Mouse (Mus musculus): ENCODE data around the gene Syngr4. TPM values are rescaled to one million over a fixed set of nuclear protein-coding genes. Genes with fewer than 3 reads are reported as not detected.

Gene Syngr4
- polyA plus RNA-seq, 1 experiment from 2014 or later = not detected

GRCm38 (mm10) chr7:45873061-45873947 is 23.2 kb downstream of the Syngr4 start:
- Histone ChIP-seq H3K4me3 (peak overlapping the region; percentile 64), H3K4me2 (peak overlapping the region; percentile 59), H3K27ac (peak overlapping the region; percentile 83), H3K9ac (peak overlapping the region; percentile 66), H3K4me1 (peaks cover 50% of the 10 kb centered on the region), H3K36me3 (replicated peaks) (peaks cover 12% of the 10 kb centered on the region; the same call in 1 of the 2 replicates), H3K27me3 (replicated peaks) (no peaks in the 10 kb centered on the region), H3K9me3 (no peaks in the 10 kb centered on the region)
- ATAC-seq (replicated peaks) = peak; percentile 22
- 3% methylated on average over 28 of the region's 28 CpGs for WGBS

DNA sequence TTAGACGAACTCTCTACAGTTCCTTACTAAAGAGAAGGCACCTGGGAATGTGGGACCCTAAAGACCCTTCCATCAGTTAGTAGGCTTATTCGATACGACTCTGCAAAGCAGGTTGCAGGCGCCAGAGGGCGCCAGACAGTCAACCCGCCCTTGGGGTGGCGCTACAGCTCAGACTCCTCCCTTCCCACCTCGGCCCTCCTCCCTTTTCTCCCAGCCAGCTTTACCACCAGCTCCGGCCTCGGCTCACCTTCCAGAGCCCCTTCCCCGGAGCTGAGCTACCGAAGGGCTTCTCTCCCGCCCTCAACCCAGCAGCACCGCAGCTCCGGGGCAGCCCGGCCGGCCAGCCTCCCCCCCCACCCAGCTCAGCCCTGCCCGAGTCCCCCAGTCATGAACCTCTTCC is 23.9 kb downstream of the Syngr4 start, which contains the start of gene Kdelr1:
Gene Kdelr1 (plus strand): TSS at position 149 of the 400 bp plus-strand sequence.
- H3K27me3 ChIP-seq (replicated peaks) = no peaks in the 10 kb centered on the region
- peak within 1 kb of the TSS; percentile 83 for H3K27ac ChIP-seq
- H3K9ac ChIP-seq = peak within 1 kb of the TSS; percentile 66
- peak within 1 kb of the TSS; percentile 59 for H3K4me2 ChIP-seq
- peak within 1 kb of the TSS; percentile 64 for H3K4me3 ChIP-seq
- WGBS = under 1% methylated on average over 18 of the region's 18 CpGs
- peaks cover 57% of the 10 kb centered on the region for H3K4me1 ChIP-seq
- H3K9me3 ChIP-seq = no peaks in the 10 kb centered on the region
- ATAC-seq (replicated peaks) = peak; percentile 61
- peaks cover 11% of the 10 kb centered on the region; the same call in 1 of the 2 replicates for H3K36me3 ChIP-seq (replicated peaks)

DNA sequence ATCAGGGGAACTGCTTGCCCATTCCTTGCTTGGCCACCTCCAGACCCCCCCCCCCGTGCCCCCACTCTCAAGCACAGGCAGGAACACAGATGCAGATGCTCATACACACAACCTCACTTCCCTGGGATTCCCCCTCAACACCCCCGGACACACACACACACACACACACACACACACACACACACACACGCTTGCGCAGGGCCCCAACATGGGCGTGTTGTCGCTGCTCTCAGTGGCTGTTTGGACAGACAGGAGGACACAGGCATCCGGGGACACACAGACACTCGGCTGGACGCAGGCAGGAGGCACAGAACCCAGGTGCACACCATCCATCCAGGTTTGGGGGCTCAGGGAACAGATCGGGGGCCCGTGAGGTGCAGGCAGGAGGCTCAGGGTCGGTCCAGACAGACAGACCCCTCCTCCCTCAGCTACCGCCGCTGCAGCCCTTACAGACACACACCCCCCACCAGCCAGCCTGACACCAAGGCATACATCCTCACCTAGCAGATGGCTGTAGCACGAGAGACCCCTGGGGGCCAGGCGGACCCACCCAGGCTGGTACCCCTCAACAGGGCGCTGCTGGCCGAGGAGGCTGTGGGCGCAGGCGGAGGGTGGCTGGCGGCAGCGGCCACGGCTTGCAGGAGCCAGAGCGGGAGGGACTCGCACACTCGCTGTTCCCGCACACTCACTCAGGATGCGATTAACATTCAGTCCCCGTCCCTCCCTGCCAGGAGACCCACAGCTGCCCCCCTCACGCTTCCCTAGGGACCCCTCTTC is 26.0 kb downstream of the Syngr4 start:
- Histone ChIP-seq H3K4me2 (peak overlapping the region; percentile 87), H3K9ac (peak overlapping the region; percentile 90), H3K9me3 (no peaks in the 10 kb centered on the region), H3K4me3 (peak overlapping the region; percentile 68), H3K27me3 (replicated peaks) (no peaks in the 10 kb centered on the region), H3K27ac (peak overlapping the region; percentile 68), H3K4me1 (peaks cover 66% of the 10 kb centered on the region), H3K36me3 (replicated peaks) (no peaks in the 10 kb centered on the region; the same call in 1 of the 2 replicates)
- WGBS = 1% methylated on average over 30 of the region's 30 CpGs
- peak; percentile 31 for ATAC-seq (replicated peaks)

DNA sequence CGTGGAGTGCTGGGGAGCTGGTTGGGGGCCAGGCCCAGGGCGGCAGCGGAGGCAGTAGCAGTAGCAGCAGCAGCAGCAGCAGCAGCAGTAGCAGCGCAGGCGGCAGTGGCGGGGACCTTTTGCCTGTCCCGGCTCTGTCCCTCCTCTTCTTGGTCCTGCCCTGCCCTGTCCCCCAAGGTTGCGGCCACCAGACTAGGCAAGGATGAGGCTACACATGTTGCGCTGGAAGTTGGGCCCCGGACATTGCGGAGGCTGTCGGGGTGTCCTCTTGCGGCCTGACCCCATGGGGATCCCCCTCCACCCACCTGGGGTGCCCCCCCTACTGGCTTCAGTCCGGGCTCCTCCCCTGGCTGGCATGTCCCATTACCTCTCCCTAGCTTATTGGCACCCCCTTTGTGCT is 26.7 kb downstream of the Syngr4 start:
- H3K27me3 ChIP-seq (replicated peaks) = no peaks in the 10 kb centered on the region
- H3K9ac ChIP-seq = peak overlapping the region; percentile 90
- H3K27ac ChIP-seq = peak overlapping the region; percentile 14
- 5% methylated on average over 14 of the region's 14 CpGs for WGBS
- peaks cover 61% of the 10 kb centered on the region for H3K4me1 ChIP-seq
- H3K36me3 ChIP-seq (replicated peaks) = no peaks in the 10 kb centered on the region; the same call in 1 of the 2 replicates
- ATAC-seq (replicated peaks) = no peak
- H3K4me2 ChIP-seq = peak overlapping the region; percentile 87
- peak overlapping the region; percentile 68 for H3K4me3 ChIP-seq
- no peaks in the 10 kb centered on the region for H3K9me3 ChIP-seq

DNA sequence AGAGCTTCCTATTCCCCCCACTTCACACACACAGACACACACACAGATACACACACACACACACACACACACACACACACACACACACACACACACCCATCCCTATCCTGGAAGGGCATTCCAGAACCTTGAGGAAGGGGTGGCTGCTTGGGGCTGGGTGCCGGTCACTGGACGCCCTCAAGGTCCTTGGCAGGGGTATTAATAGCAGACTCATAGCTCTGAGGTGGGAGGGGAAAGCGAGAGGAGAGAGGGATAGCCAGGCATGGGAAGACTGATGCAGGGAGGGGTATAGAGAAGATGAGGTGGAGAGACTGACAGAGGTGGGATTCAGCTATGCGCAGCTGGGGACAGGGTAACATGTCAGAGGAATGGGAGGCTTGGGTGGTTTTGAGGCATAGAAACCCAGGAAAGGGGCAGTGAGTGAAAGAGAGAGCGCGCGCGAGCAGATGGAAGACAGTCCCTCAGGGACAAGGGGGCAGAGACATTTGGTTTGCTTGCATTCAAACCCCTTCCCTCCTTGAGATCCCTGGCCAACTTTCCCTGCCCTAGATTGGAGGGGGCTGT is 27.3 kb downstream of the Syngr4 start:
- Histone ChIP-seq H3K27ac (peak overlapping the region; percentile 14), H3K9ac (peak overlapping the region; percentile 90), H3K9me3 (no peaks in the 10 kb centered on the region), H3K36me3 (replicated peaks) (no peaks in the 10 kb centered on the region), H3K27me3 (replicated peaks) (no peaks in the 10 kb centered on the region), H3K4me2 (peak overlapping the region; percentile 87), H3K4me3 (peak overlapping the region; percentile 68), H3K4me1 (peaks cover 55% of the 10 kb centered on the region)
- no peak for ATAC-seq (replicated peaks)
- 8% methylated on average over 8 of the region's 8 CpGs for WGBS

DNA sequence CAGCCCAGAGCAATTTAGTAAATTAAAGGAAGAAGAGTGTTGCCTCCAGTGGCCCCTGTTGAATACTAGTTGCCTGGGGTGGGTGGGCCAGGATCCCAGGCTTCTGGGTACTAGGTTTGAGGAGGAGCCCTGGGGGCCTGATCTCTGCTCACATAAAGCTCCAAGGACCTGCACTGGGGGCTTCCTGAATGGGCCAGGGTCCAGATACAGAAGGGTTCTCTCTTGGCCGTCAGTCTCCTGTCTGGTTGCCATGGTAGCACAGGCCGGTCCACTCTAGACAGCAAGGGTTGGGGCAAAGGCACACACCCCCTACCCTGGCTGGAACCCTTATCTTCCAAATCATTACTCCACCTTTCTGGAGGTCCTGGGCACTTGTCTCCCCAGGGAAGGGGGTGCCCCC is 28.6 kb downstream of the Syngr4 start:
- H3K4me3 ChIP-seq = peak overlapping the region; percentile 68
- H3K4me1 ChIP-seq = peaks cover 47% of the 10 kb centered on the region
- WGBS = 4% methylated on average over 2 of the region's 2 CpGs
- no peaks in the 10 kb centered on the region for H3K27me3 ChIP-seq (replicated peaks)
- no peak for ATAC-seq (replicated peaks)
- H3K36me3 ChIP-seq (replicated peaks) = no peaks in the 10 kb centered on the region
- H3K27ac ChIP-seq = no peak overlapping the region
- no peak overlapping the region; the same call in 1 of the 2 replicates for H3K9ac ChIP-seq
- H3K9me3 ChIP-seq = no peaks in the 10 kb centered on the region
- peak overlapping the region; percentile 87 for H3K4me2 ChIP-seq

- ATAC-seq (replicated peaks) = peak; percentile 51
- Histone ChIP-seq H3K4me3 (peak overlapping the region; percentile 68), H3K4me2 (peak overlapping the region; percentile 87), H3K36me3 (replicated peaks) (no peaks in the 10 kb centered on the region), H3K27me3 (replicated peaks) (0 out of 2 replicates have a peak, but pooled peaks cover 4% of the 10 kb centered on the region), H3K9me3 (no peaks in the 10 kb centered on the region), H3K4me1 (peaks cover 47% of the 10 kb centered on the region), H3K9ac (peak overlapping the region; percentile 88), H3K27ac (peak overlapping the region; percentile 78)
- under 1% methylated on average over 103 of the region's 117 CpGs for WGBS
Measured at GRCm38 (mm10) chr7:45865925-45866910, 30.3 kb downstream of the Syngr4 start.

GRCm38 (mm10) chr7:45864435-45864834 is 32.1 kb downstream of the Syngr4 start:
- H3K9me3 ChIP-seq = no peaks in the 10 kb centered on the region
- H3K9ac ChIP-seq = no peak overlapping the region
- WGBS = 63% methylated on average over 3 of the region's 3 CpGs
- no peak overlapping the region for H3K4me2 ChIP-seq
- H3K27me3 ChIP-seq (replicated peaks) = 0 out of 2 replicates have a peak, but pooled peaks cover 4% of the 10 kb centered on the region
- no peak for ATAC-seq (replicated peaks)
- peaks cover 38% of the 10 kb centered on the region for H3K4me1 ChIP-seq
- no peaks in the 10 kb centered on the region for H3K36me3 ChIP-seq (replicated peaks)
- H3K4me3 ChIP-seq = no peak overlapping the region
- H3K27ac ChIP-seq = no peak overlapping the region

DNA sequence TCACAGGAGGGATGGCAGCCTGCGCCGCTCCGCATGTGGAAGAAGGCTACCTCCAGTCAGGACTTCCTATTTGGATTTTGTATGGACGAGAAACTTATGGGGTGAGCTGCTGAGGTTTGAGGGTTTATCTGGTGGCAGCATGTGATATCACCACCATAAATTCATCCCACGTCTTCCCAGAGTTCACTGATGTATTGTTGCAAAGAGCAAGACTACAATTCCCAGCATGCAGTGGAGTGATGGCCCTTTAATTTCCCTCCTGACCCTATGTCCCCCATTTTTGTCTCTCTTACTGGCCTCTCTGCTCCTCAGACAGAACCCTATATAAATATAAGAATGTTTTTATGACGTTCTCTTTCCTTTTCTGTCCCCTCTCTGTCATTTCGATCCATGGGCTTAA is 33.7 kb downstream of the Syngr4 start:
- H3K27me3 ChIP-seq (replicated peaks) = peaks cover 7% of the 10 kb centered on the region; the same call in 1 of the 2 replicates
- no peaks in the 10 kb centered on the region for H3K36me3 ChIP-seq (replicated peaks)
- WGBS = 87% methylated on average over 7 of the region's 7 CpGs
- H3K4me1 ChIP-seq = peaks cover 23% of the 10 kb centered on the region
- H3K27ac ChIP-seq = no peak overlapping the region
- no peaks in the 10 kb centered on the region for H3K9me3 ChIP-seq
- no peak overlapping the region for H3K9ac ChIP-seq
- no peak overlapping the region for H3K4me2 ChIP-seq
- H3K4me3 ChIP-seq = no peak overlapping the region
- ATAC-seq (replicated peaks) = no peak

- Histone ChIP-seq H3K36me3 (replicated peaks) (no peaks in the 10 kb centered on the region), H3K9ac (no peak overlapping the region), H3K9me3 (no peaks in the 10 kb centered on the region), H3K4me3 (no peak overlapping the region), H3K4me1 (peaks cover 17% of the 10 kb centered on the region), H3K27me3 (replicated peaks) (peaks cover 21% of the 10 kb centered on the region), H3K27ac (no peak overlapping the region), H3K4me2 (no peak overlapping the region)
- no peak for ATAC-seq (replicated peaks)
- 69% methylated on average over 4 of the region's 4 CpGs for WGBS
Measured at GRCm38 (mm10) chr7:45859008-45859407, 37.5 kb downstream of the Syngr4 start.
